27 mouse cellular contexts compared by ENCODE assay signal in genomic region chr12:81679807-81680529, GRCm38 (mm10). TPM values are rescaled to one million over a fixed set of nuclear protein-coding genes. Genes with fewer than 3 reads are reported as not detected.
DNase-seq lines count a peak whose midpoint lies in the region; ATAC-seq and TF ChIP-seq lines count a peak whose summit lies in the region.
"Had no signal": no experiment of that assay in that cellular context is flagged by ENCODE, and none has a peak within 500 bp of the region (broad histone marks: within the 10 kb centered on the region; RNA-seq: fewer than 3 reads in every experiment).

No protein-coding gene starts in this region.

- H3ac ChIP-seq in myocyte (ENCODE audit: control insufficient read depth, insufficient read length) = no peak overlapping the region

- H3K4me1 ChIP-seq in embryonic facial prominence, embryonic 14.5 days (ENCODE audit: control insufficient read depth, insufficient read depth, low read length) = no peaks in the 10 kb centered on the region
- no peaks in the 10 kb centered on the region for H3K4me1 ChIP-seq in embryonic facial prominence, embryonic 10.5 days
- peaks cover 8 to 18% of the 10 kb centered on the region in 2 experiments; a peak in 3 of 4 replicates for H3K4me1 ChIP-seq in ES-E14 (ENCODE audit: control insufficient read depth in 2 of 2, insufficient read depth in 2 of 2, low read length in 2 of 2, poor library complexity in 1 of 2)
- no peaks in the 10 kb centered on the region for H3K4me1 ChIP-seq in forebrain, embryonic 14.5 days (ENCODE audit: control insufficient read depth, insufficient read depth, low read length)
- H3K4me1 ChIP-seq: embryonic facial prominence, embryonic 15.5 days; forebrain, embryonic 15.5 days; heart, embryonic 13.5 days; hindbrain, embryonic 12.5 days; hindbrain, embryonic 15.5 days had no signal

- no peak overlapping the region for H3K9ac ChIP-seq in embryonic facial prominence, embryonic 14.5 days (ENCODE audit: low read depth, low read length)
- no peak overlapping the region for H3K9ac ChIP-seq in ES-E14 (ENCODE audit: insufficient read depth, low read depth, low read length, poor library complexity, severe bottlenecking)
- no peak overlapping the region for H3K9ac ChIP-seq in forebrain, embryonic 14.5 days (ENCODE audit: low read length)
- H3K9ac ChIP-seq: embryonic facial prominence, embryonic 15.5 days; forebrain, embryonic 15.5 days; heart, embryonic 13.5 days; hindbrain, embryonic 12.5 days; hindbrain, embryonic 15.5 days had no signal

- H3K9me3 ChIP-seq in embryonic facial prominence, embryonic 14.5 days (ENCODE audit: control insufficient read depth, low read length) = no peaks in the 10 kb centered on the region
- no peaks in the 10 kb centered on the region for H3K9me3 ChIP-seq in embryonic facial prominence, embryonic 10.5 days
- H3K9me3 ChIP-seq in ES-E14 (ENCODE audit: control insufficient read depth, insufficient read depth, low read depth, low read length) = no peaks in the 10 kb centered on the region
- H3K9me3 ChIP-seq in forebrain, embryonic 14.5 days (replicated peaks; ENCODE audit: control insufficient read depth, low read length) = no peaks in the 10 kb centered on the region
- H3K9me3 ChIP-seq: embryonic facial prominence, embryonic 15.5 days; forebrain, embryonic 15.5 days; heart, embryonic 10.5 days; heart, embryonic 13.5 days; hindbrain, embryonic 12.5 days; hindbrain, embryonic 15.5 days had no signal

- no peak for TF ChIP-seq POLR2A in myocyte (IDR thresholded peaks at IDR 0.05; ENCODE audit: insufficient read length, low read depth)

- no peak overlapping the region for H3K4me3 ChIP-seq in embryonic facial prominence, embryonic 14.5 days (ENCODE audit: low read depth, low read length)
- no peak overlapping the region for H3K4me3 ChIP-seq in embryonic facial prominence, embryonic 10.5 days
- no peak overlapping the region for H3K4me3 ChIP-seq in ES-E14 (ENCODE audit: insufficient read depth in 1 of 2, low read depth in 1 of 2, low read length in 2 of 2, poor library complexity in 1 of 2, severe bottlenecking in 1 of 2)
- no peak overlapping the region for H3K4me3 ChIP-seq in myocyte
- H3K4me3 ChIP-seq in forebrain, embryonic 14.5 days (ENCODE audit: low read depth, low read length) = no peak overlapping the region
- H3K4me3 ChIP-seq: embryonic facial prominence, embryonic 15.5 days; forebrain, embryonic 15.5 days; heart, adult 2 months; heart, embryonic 10.5 days; heart, embryonic 13.5 days; hindbrain, embryonic 12.5 days; hindbrain, embryonic 15.5 days had no signal

- in situ Hi-C loops in ES-E14 (cut with MboI; ENCODE audit: low sequenced_read_pairs in 2 of 2, unreplicated experiment in 2 of 2) = no loop called here

- H3K27ac ChIP-seq in embryonic facial prominence, embryonic 14.5 days (replicated peaks; ENCODE audit: low read depth, low read length) = no peak overlapping the region
- H3K27ac ChIP-seq in embryonic facial prominence, embryonic 10.5 days (replicated peaks) = no peak overlapping the region
- no peak overlapping the region for H3K27ac ChIP-seq in ES-E14 (ENCODE audit: insufficient read depth, low read depth, low read length, poor library complexity, severe bottlenecking)
- no peak overlapping the region for H3K27ac ChIP-seq in forebrain, embryonic 14.5 days (ENCODE audit: low read depth, low read length)
- H3K27ac ChIP-seq: embryonic facial prominence, embryonic 15.5 days; forebrain, embryonic 15.5 days; heart, adult 2 months; heart, embryonic 10.5 days; heart, embryonic 13.5 days; hindbrain, embryonic 12.5 days; hindbrain, embryonic 15.5 days had no signal

- H3K4me2 ChIP-seq in embryonic facial prominence, embryonic 14.5 days (ENCODE audit: low read depth, low read length) = no peak overlapping the region
- peak overlapping the region; percentile 71 for H3K4me2 ChIP-seq in myocyte (ENCODE audit: low read depth)
- H3K4me2 ChIP-seq in forebrain, embryonic 14.5 days (ENCODE audit: low read length) = no peak overlapping the region
- H3K4me2 ChIP-seq: embryonic facial prominence, embryonic 15.5 days; forebrain, embryonic 15.5 days; heart, embryonic 13.5 days; hindbrain, embryonic 12.5 days; hindbrain, embryonic 15.5 days had no signal

- no peaks in the 10 kb centered on the region for H3K79me2 ChIP-seq in myocyte (ENCODE audit: control insufficient read depth, insufficient read depth)

- H3K27me3 ChIP-seq in embryonic facial prominence, embryonic 14.5 days (replicated peaks; ENCODE audit: control insufficient read depth, insufficient read depth, low read length) = no peaks in the 10 kb centered on the region
- no peaks in the 10 kb centered on the region for H3K27me3 ChIP-seq in embryonic facial prominence, embryonic 10.5 days (replicated peaks; ENCODE audit: low read depth, poor library complexity, severe bottlenecking)
- H3K27me3 ChIP-seq in myocyte (ENCODE audit: control insufficient read depth, insufficient read depth, insufficient read length) = no peaks in the 10 kb centered on the region
- no peaks in the 10 kb centered on the region for H3K27me3 ChIP-seq in forebrain, embryonic 14.5 days (replicated peaks; ENCODE audit: control insufficient read depth, insufficient read depth, low read length)
- H3K27me3 ChIP-seq: forebrain, embryonic 15.5 days; heart, embryonic 13.5 days; hindbrain, embryonic 12.5 days; hindbrain, embryonic 15.5 days had no signal

- peak; percentile 58 for DNase-seq in embryonic facial prominence, embryonic 14.5 days (ENCODE audit: low spot score)
- DNase-seq in embryonic facial prominence, embryonic 10.5 days (ENCODE audit: low spot score) = no peak
- DNase-seq in 416B (ENCODE audit: low read depth) (peak; percentile 17), ES-E14 (ENCODE audit: low read depth, low spot score) (no peak)
- DNase-seq in urinary bladder, postnatal 10 days (ENCODE audit: low spot score) = no peak
- DNase-seq in forebrain, embryonic 14.5 days (ENCODE audit: low spot score) = no peak
- no peak for DNase-seq in c-Kit-positive CD71-positive TER-119-positive erythroid progenitor cells, embryonic 14.5 days (ENCODE audit: low spot score)
- DNase-seq: adrenal gland, adult 2 months; adrenal gland, postnatal 14 days; cerebellum, adult 18-20 months; cerebellum, adult 9-10 months; cerebellum, postnatal 25 days; embryo, embryonic 11 days; gastrocnemius, postnatal 25 days; heart, adult 2 months; heart, postnatal 14 days; kidney, adult 2 months had no signal

- H3K36me3 ChIP-seq in embryonic facial prominence, embryonic 14.5 days (ENCODE audit: control insufficient read depth, insufficient read depth, low read length) = no peaks in the 10 kb centered on the region
- H3K36me3 ChIP-seq in embryonic facial prominence, embryonic 10.5 days (replicated peaks) = no peaks in the 10 kb centered on the region
- no peaks in the 10 kb centered on the region for H3K36me3 ChIP-seq in ES-E14 (ENCODE audit: control insufficient read depth, insufficient read depth, low read length, poor library complexity, severe bottlenecking)
- H3K36me3 ChIP-seq in myocyte (ENCODE audit: control insufficient read depth, insufficient read depth) = no peaks in the 10 kb centered on the region
- no peaks in the 10 kb centered on the region for H3K36me3 ChIP-seq in forebrain, embryonic 14.5 days (ENCODE audit: control insufficient read depth, insufficient read depth, low read length)
- H3K36me3 ChIP-seq: embryonic facial prominence, embryonic 15.5 days; forebrain, embryonic 15.5 days; heart, embryonic 10.5 days; heart, embryonic 13.5 days; hindbrain, embryonic 12.5 days; hindbrain, embryonic 15.5 days had no signal

- no peak for ATAC-seq in embryonic facial prominence, embryonic 14.5 days (ENCODE audit: low read depth)
- ATAC-seq in forebrain, embryonic 14.5 days = no peak
- ATAC-seq: forebrain, embryonic 15.5 days; intestine, postnatal 0 days had no signal

- WGBS in embryonic facial prominence, embryonic 14.5 days = 62% methylated on average over 7 of the region's 7 CpGs
- WGBS in embryonic facial prominence, embryonic 10.5 days = 70% methylated on average over 7 of the region's 7 CpGs
- 66% methylated on average over 7 of the region's 7 CpGs for WGBS in forebrain, embryonic 14.5 days

TF ChIP-seq in ES-E14, 5 proteins besides CTCF, POLR2A, EP300 and RAD21:
- TF ChIP-seq HCFC1 (IDR thresholded peaks at IDR 0.05; ENCODE audit: borderline replicate concordance, insufficient read depth, low read length) = no peak
- TF ChIP-seq MAFK (IDR thresholded peaks at IDR 0.05; ENCODE audit: insufficient read depth, low read depth, low read length) = peak; percentile 83

TF ChIP-seq in myocyte, 11 proteins besides CTCF, POLR2A, EP300 and RAD21:
- no peak for TF ChIP-seq POLR2AphosphoS2 (IDR thresholded peaks at IDR 0.05; ENCODE audit: insufficient read length, low read depth)
- peak; percentile 75 for TF ChIP-seq TCF3 (IDR thresholded peaks at IDR 0.05; ENCODE audit: insufficient read length, low read depth)
- no peak for TF ChIP-seq REST (IDR thresholded peaks at IDR 0.05; ENCODE audit: insufficient read depth, insufficient read length)
- no peak for TF ChIP-seq E2F4 (IDR thresholded peaks at IDR 0.05; ENCODE audit: insufficient read depth)
- no peak for TF ChIP-seq USF1 (IDR thresholded peaks at IDR 0.05; ENCODE audit: low read depth)
- peak; percentile 88 for TF ChIP-seq TCF12 (IDR thresholded peaks at IDR 0.05; ENCODE audit: insufficient read depth, poor library complexity, severe bottlenecking)
- TF ChIP-seq MAX (IDR thresholded peaks at IDR 0.05; ENCODE audit: low read depth) = no peak
- TF ChIP-seq CEBPB (IDR thresholded peaks at IDR 0.05; ENCODE audit: insufficient read depth, poor library complexity, severe bottlenecking) = no peak
- peak; percentile 79 to 96 (median 95) for TF ChIP-seq MYOD1 (IDR thresholded peaks at IDR 0.05; ENCODE audit: control insufficient read depth in 1 of 3, insufficient read length in 2 of 3, low read depth in 2 of 3)
- no peak for TF ChIP-seq SRF (IDR thresholded peaks at IDR 0.05; ENCODE audit: control insufficient read depth, insufficient read length, low read depth)
- TF ChIP-seq MYOG (IDR thresholded peaks at IDR 0.05; ENCODE audit: control insufficient read depth in 1 of 3, insufficient read depth in 1 of 3, insufficient read length in 2 of 3, low read depth in 2 of 3) = peak; percentile 47 to 92 (median 85)
TF ChIP-seq in myocyte: peak in this region for 4.

RNA-seq across cellular contexts. Expression of gene Ttc9, which starts 48.9 kb away (rescaled TPM):
- 3.4 and 5.3 TPM in 2 replicates for polyA plus RNA-seq in embryonic facial prominence, embryonic 14.5 days (2014; fragmentation: Nextera tagmentation; extraction: Ambion mirVana)
- polyA plus RNA-seq in embryonic facial prominence, embryonic 10.5 days (2016; fragmentation: Nextera tagmentation; extraction: Ambion mirVana) = 1.2 and 1.6 TPM in 2 replicates
- 2.4 and 3.5 TPM in 2 replicates for total RNA-seq in ES-E14 (2012; rRNA removed)
- polyA plus RNA-seq in myocyte (2012; fragmentation: generic; extraction: Trizol) = 31.2 TPM
- 10.4 and 12.6 TPM in 2 replicates for polyA plus RNA-seq in forebrain, embryonic 14.5 days (2014; fragmentation: Nextera tagmentation; extraction: Ambion mirVana)
- total RNA-seq: granulocyte monocyte progenitor cell, adult 5-6 weeks; hematopoietic stem cell, adult 5-6 weeks had no signal

Comparison
In these comparisons a context has a peak if more than half of its experiments do, and no peak if none do; other contexts are left out.
1. DNase-seq: peak in embryonic facial prominence, embryonic 14.5 days (single experiment) and 416B (single experiment); none in embryonic facial prominence, embryonic 10.5 days (single experiment), ES-E14 (single experiment), urinary bladder, postnatal 10 days (single experiment), forebrain, embryonic 14.5 days (single experiment) and c-Kit-positive CD71-positive TER-119-positive erythroid progenitor cells, embryonic 14.5 days (single experiment).